Mouse (Mus musculus) erythroblast, embryonic 14.5 days (primary cell): ENCODE data around the gene Ppp1r18.
"Not testable (repeated sequence)": the region's sequence is repeated elsewhere in the genome, so short reads cannot be mapped to it uniquely, and the experiment has no call there.

Source experiments
- GATA1 ChIP-seq: IDR thresholded peaks from 2 replicates; pipeline ENCODE4 v1.6.1; 2012; ENCODE audit warnings: low read length, inconsistent platforms, mixed read lengths
- TAL1 ChIP-seq: IDR thresholded peaks from 3 replicates; pipeline ENCODE4 v1.6.1; 2012; ENCODE audit warnings: low read length, inconsistent platforms, mixed read lengths

- not testable (repeated sequence) for TF ChIP-seq TAL1, GATA1
Measured at GRCm38 (mm10) chr17:35839002-35839401, 26.4 kb upstream of the Ppp1r18 start.
